Mouse (Mus musculus) limb, embryonic 11.5 days (tissue): ENCODE measurements around the gene Osbpl9. TPM values are rescaled to one million over a fixed set of nuclear protein-coding genes. Genes with fewer than 3 reads are reported as not detected.

Experiments used
- ATAC-seq: fragments of 200-750 bp; cut with Nextera tagmentation; 2 replicates; pipeline ENCODE4 v1.8.0; 2017; ENCODE audit warnings: low read depth; ENCODE audit not compliant: insufficient number of reproducible peaks, low FRiP score, low TSS enrichment
- DNase-seq: peaks from one replicate; pipeline ENCODE4 v3.0.0-alpha.2; 2015; ENCODE audit warnings: low spot score
- H3K27ac ChIP-seq: fragments of 300-500 bp; sonication (generic); replicated peaks from 2 replicates; pipeline ENCODE4 v1.5.1; 2014; ENCODE audit warnings: low read depth, mild to moderate bottlenecking, low read length
- H3K27me3 ChIP-seq: fragments of 300-500 bp; sonication (generic); 2 replicates; pipeline ENCODE4 v1.6.1; 2014; ENCODE audit warnings: mild to moderate bottlenecking, low read length, mixed read lengths; ENCODE audit not compliant: control insufficient read depth, insufficient read depth
- H3K36me3 ChIP-seq: fragments of 300-500 bp; sonication (generic); 2 replicates; pipeline ENCODE4 v1.6.1; 2014; ENCODE audit warnings: mild to moderate bottlenecking, low read length, moderate library complexity, mixed read lengths; ENCODE audit not compliant: control insufficient read depth, insufficient read depth
- H3K4me1 ChIP-seq: fragments of 300-500 bp; sonication (generic); 2 replicates; pipeline ENCODE4 v1.6.1; 2014; ENCODE audit warnings: low read length, mixed read lengths; ENCODE audit not compliant: control insufficient read depth, insufficient read depth
- H3K4me2 ChIP-seq: fragments of 300-500 bp; sonication (generic); 2 replicates; pipeline ENCODE4 v1.6.1; 2014; ENCODE audit warnings: low read depth, mild to moderate bottlenecking, moderate library complexity; ENCODE audit not compliant: severe bottlenecking
- H3K4me3 ChIP-seq: fragments of 300-500 bp; sonication (generic); 2 replicates; pipeline ENCODE4 v1.5.1; 2014; ENCODE audit warnings: low read depth, low read length
- H3K9ac ChIP-seq: fragments of 300-500 bp; sonication (generic); 2 replicates; pipeline ENCODE4 v1.6.1; 2014; ENCODE audit warnings: mild to moderate bottlenecking, low read length
- H3K9me3 ChIP-seq: fragments of 300-500 bp; sonication (generic); 2 replicates; pipeline ENCODE4 v1.6.1; 2016; ENCODE audit warnings: low read length; ENCODE audit not compliant: control insufficient read depth
- WGBS: fragments of 180-500 bp; shearing (Covaris S2); extraction: QIAGEN DNeasy Blood & Tissue Kit; methylation state at CpG from one replicate; pipeline ENCODE4 v1.1.7; 2014; 5-methylcytosine and 5-hydroxymethylcytosine counted together
- polyA plus RNA-seq: library from polyadenylated mRNA; unstranded; fragments of >200 nt; fragmentation: Nextera tagmentation; extraction: Ambion mirVana; gene quantifications from 2 replicates; pipeline ENCODE4 v1.2.1, GENCODE M21; 2014

Osbpl9 gene
- polyA plus RNA-seq, 1 experiment from 2014 or later: 71.9 TPM

DNA sequence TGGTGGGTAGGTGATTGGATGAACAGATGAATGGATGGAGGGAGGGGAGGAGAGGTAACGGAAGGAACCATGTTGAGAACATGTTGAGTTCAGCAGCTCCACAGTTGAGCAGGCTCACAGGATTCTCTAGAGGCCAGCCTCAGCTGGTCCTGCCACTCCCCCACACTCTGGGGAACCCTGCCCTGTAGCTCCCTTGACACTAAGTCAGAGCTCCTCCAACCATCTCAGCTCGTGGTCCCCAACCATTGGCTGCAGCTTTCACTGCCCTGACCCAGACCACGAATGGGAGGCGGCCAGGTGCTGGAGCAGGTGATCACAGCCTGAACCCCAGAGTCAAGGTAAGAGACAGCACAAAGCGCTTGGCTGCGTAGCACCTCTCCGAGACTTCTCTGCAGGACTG lies 15.9 kb upstream of the Osbpl9 start:
- Histone ChIP-seq H3K27me3 (no peaks in the 10 kb centered on the region), H3K4me3 (no peak overlapping the region), H3K4me1 (no peaks in the 10 kb centered on the region), H3K27ac (no peak overlapping the region), H3K36me3 (no peaks in the 10 kb centered on the region), H3K9ac (no peak overlapping the region), H3K9me3 (no peaks in the 10 kb centered on the region), H3K4me2 (no peak overlapping the region)
- ATAC-seq (no peak), DNase-seq (no peak)
- WGBS: 71% methylated on average over 7 of the region's 7 CpGs

DNA sequence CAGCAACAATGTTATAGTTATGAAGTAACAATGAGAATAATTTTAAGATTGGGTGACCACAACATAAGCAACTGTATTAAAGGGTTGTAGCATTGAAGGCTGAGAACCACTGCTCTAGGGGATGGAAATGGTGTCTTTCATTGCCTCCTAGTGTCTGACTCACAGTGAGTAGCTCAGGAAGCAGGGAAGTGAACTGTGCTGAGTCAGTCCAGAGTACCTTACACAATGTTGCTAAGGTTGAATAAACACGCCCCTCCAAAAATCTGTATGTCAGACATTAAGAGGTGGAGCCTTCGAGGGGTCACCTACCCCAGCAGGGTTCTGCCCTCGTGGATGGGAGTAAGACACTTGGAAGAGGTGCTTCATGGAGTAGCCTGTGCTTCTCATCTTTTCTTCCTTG lies 11.9 kb upstream of the Osbpl9 start:
- DNase-seq (no peak), ATAC-seq (no peak)
- 78% methylated on average over 3 of the region's 3 CpGs for WGBS

DNA sequence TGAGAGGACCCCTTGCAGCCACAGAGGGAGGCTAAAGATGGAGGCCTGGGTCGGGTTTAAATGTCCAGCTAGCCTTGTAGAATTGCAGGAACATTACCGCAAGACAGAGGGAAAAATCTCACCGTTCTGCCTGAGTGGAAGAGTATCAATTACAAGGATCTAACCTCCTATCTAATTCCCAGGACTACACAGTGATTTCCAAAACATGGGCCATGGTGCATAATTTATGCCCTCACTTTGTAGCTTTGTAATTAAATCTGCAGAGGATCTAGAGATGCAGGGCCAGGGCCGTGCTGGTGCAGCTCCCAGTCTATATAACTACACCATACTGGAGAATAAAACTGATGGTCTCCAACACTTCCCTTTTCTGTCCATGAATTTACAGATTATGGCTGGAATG lies 8.8 kb upstream of the Osbpl9 start:
- 64% methylated on average over 4 of the region's 4 CpGs for WGBS
- Histone ChIP-seq H3K27me3 (no peaks in the 10 kb centered on the region), H3K4me2 (no peak overlapping the region), H3K36me3 (no peaks in the 10 kb centered on the region), H3K9ac (no peak overlapping the region), H3K4me1 (no peaks in the 10 kb centered on the region), H3K27ac (no peak overlapping the region), H3K4me3 (no peak overlapping the region), H3K9me3 (no peaks in the 10 kb centered on the region)
- DNase-seq (no peak), ATAC-seq (no peak)

More for the DNA sequence above, 11.9 kb upstream of the Osbpl9 start:
- Histone ChIP-seq H3K27ac (no peak overlapping the region), H3K9ac (no peak overlapping the region), H3K4me3 (no peak overlapping the region), H3K36me3 (no peaks in the 10 kb centered on the region), H3K27me3 (no peaks in the 10 kb centered on the region), H3K9me3 (no peaks in the 10 kb centered on the region), H3K4me2 (no peak overlapping the region), H3K4me1 (no peaks in the 10 kb centered on the region)

DNA sequence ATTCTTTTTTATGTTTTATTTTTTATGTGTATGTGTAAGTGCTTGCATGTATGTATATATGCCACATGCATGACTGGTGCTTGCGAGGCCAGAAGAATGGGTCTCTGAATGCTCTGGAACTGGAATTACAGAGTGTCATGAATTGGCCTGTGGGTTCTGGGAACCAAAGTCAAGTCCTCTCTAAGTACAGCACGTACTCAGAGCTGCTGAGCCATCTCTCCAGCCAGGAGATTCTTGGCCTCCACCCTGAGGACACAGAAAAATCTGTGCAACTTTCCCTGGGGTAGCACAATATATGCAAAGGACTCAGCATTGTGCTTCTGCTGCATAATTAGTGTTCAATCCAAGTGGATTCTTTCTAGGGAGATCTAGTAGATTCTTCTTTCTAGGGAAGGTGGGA lies 8.2 kb upstream of the Osbpl9 start:
- Histone ChIP-seq H3K9me3 (no peaks in the 10 kb centered on the region), H3K4me3 (no peak overlapping the region), H3K4me2 (no peak overlapping the region), H3K4me1 (no peaks in the 10 kb centered on the region), H3K27me3 (no peaks in the 10 kb centered on the region), H3K27ac (no peak overlapping the region), H3K36me3 (no peaks in the 10 kb centered on the region), H3K9ac (no peak overlapping the region)
- WGBS: 92% methylated on average over 2 of the region's 2 CpGs
- DNase-seq: no peak
- no peak for ATAC-seq

DNA sequence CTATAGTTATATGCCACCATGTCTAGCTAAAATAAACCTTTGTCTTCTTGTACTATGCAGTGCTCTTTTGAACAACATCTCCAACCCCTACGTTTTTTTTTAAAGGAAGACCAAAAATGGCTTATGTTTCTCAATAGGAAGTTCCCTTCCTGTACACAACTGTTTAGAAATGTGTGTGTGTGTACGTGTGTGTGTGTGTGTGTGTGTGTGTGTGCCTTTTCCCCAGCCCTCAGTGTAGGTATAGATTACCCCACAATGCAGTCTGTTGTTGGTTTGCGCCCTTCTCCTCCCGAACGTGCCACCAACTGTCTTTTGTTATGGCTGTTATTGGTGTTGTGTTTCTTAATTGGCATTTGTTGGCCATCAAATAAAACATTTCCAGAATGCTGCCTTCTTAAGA lies 5.5 kb upstream of the Osbpl9 start:
- H3K27ac ChIP-seq: no peak overlapping the region
- no peak overlapping the region for H3K4me2 ChIP-seq
- WGBS: 83% methylated on average over 5 of the region's 5 CpGs
- no peak for DNase-seq
- H3K36me3 ChIP-seq: no peaks in the 10 kb centered on the region
- H3K9me3 ChIP-seq: no peaks in the 10 kb centered on the region
- no peak overlapping the region for H3K9ac ChIP-seq
- no peaks in the 10 kb centered on the region for H3K27me3 ChIP-seq
- H3K4me3 ChIP-seq: no peak overlapping the region
- no peak for ATAC-seq
- H3K4me1 ChIP-seq: no peaks in the 10 kb centered on the region

DNA sequence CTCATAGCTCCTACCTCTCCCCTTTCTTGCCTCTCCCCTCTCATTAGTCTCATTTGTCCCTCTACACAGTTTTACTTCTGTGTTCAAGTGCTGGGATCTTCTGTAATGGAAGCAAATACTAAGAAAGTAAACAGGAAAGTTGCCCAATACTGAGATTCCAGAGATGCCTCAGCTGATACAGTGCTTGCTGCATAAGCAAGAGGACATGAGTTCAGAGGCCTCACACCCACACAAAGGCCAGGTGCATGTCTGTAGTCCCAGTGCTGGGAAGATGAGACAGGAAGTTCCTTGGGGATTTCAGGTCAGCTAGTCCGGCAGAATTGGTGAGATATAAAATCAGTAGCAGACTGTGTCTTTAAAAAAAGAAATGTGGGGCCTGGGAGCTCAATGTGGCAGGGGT lies 2.3 kb upstream of the Osbpl9 start:
- Histone ChIP-seq H3K9ac (no peak overlapping the region), H3K4me2 (no peak overlapping the region), H3K9me3 (no peaks in the 10 kb centered on the region), H3K36me3 (no peaks in the 10 kb centered on the region), H3K4me3 (no peak overlapping the region), H3K27ac (no peak overlapping the region), H3K27me3 (no peaks in the 10 kb centered on the region), H3K4me1 (0 out of 2 replicates have a peak, but pooled peaks cover 2% of the 10 kb centered on the region)
- 65% methylated on average over 1 of the region's 1 CpGs for WGBS
- ATAC-seq (no peak), DNase-seq (no peak)

DNA sequence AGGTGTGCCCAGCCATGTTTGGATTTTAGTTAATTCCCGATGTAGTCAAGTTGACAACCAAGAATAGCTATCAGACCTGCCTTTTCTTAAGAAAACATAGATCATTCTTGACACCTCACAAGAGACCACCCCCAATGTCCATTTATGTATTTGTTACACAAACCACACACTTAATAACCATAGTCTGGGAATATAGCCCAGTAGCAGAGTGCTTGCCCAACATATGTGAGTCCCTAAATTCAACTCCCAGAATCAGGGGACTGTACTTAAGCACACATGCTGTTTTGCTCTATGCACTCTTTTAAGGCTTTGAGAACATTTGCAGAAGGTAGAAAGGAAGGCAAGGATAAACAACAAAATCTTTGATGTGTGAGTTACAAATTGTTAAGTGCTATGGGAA lies 1.9 kb upstream of the Osbpl9 start:
- no peaks in the 10 kb centered on the region for H3K36me3 ChIP-seq
- ATAC-seq (no peak), DNase-seq (no peak)
- H3K4me3 ChIP-seq: no peak overlapping the region
- no peak overlapping the region for H3K9ac ChIP-seq
- no peaks in the 10 kb centered on the region for H3K27me3 ChIP-seq
- H3K27ac ChIP-seq: no peak overlapping the region
- H3K9me3 ChIP-seq: no peaks in the 10 kb centered on the region
- WGBS: 97% methylated on average over 1 of the region's 1 CpGs
- H3K4me1 ChIP-seq: 0 out of 2 replicates have a peak, but pooled peaks cover 2% of the 10 kb centered on the region
- H3K4me2 ChIP-seq: no peak overlapping the region

DNA sequence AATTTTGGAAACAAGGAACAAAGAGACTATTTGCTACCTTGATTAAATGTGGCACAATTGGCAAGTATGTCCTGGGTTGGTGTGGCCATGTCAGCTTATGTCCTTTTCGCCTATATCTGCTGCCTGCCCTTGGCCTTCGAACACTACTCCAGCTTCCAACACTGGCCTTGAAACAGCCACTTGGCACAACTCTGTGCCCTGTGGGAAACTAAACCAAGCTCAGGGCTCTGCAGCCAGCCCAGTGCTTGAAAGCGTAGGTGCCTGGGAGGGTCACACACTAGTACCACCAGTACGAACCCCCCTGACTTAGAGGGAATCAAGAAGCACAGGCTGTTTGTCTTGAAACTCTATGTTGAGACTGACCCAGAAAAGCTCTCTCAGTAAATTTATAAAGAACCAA lies 3.0 kb downstream of the Osbpl9 start:
- ATAC-seq (no peak), DNase-seq (no peak)
- Histone ChIP-seq H3K4me3 (no peak overlapping the region), H3K9me3 (no peaks in the 10 kb centered on the region), H3K4me1 (0 out of 2 replicates have a peak, but pooled peaks cover 2% of the 10 kb centered on the region), H3K36me3 (no peaks in the 10 kb centered on the region), H3K9ac (no peak overlapping the region), H3K27me3 (no peaks in the 10 kb centered on the region), H3K4me2 (no peak overlapping the region), H3K27ac (no peak overlapping the region)
- WGBS: 96% methylated on average over 4 of the region's 4 CpGs

DNA sequence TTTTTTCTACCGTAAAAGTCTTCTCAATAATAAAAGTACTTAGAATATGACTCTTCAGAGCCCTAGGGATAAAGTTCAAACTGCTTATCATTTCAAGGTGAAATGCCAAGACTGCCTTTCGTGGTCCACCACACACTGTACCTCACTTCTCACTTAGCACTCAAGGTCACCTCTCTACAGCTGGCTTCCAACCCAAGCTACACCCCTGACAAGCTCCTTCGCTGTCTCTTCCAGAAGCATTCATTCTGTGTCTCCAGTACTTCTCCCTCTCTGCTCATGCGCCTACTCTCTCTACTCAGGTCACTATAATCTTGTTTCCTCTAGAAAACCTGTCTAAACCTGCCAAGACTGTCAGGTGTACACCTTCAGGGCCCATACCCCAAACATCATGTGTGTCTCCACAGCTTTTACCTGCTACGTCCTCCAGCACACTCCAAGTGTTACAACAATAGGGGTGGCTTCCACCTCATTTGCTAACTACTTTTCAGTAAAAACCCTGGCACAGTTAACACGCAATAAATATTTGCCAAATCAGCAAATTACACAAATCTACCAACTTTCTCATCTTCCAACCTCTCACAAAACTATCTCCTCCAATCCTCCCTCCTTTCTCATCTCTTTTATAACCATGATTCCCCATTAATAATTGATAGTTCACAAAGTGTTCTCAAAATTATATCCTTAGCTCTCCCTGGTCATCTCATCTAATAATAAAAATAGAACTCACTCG lies 6.0 kb downstream of the Osbpl9 start:
- DNase-seq (no peak), ATAC-seq (no peak)
- H3K9ac ChIP-seq: no peak overlapping the region
- no peak overlapping the region for H3K4me2 ChIP-seq
- no peaks in the 10 kb centered on the region for H3K9me3 ChIP-seq
- H3K4me1 ChIP-seq: 0 out of 2 replicates have a peak, but pooled peaks cover 2% of the 10 kb centered on the region
- H3K36me3 ChIP-seq: no peaks in the 10 kb centered on the region
- H3K4me3 ChIP-seq: no peak overlapping the region
- 89% methylated on average over 7 of the region's 7 CpGs for WGBS
- no peak overlapping the region for H3K27ac ChIP-seq
- H3K27me3 ChIP-seq: no peaks in the 10 kb centered on the region
